Mouse (Mus musculus): ENCODE results near the gene Msi1.

GRCm38 (mm10) chr5:115394836-115395235 is 34.6 kb upstream of the Msi1 start:
- TF ChIP-seq CTCF (IDR thresholded peaks at IDR 0.05; ENCODE audit: low read depth): no peak
- no peak for TF ChIP-seq EP300 (IDR thresholded peaks at IDR 0.05; ENCODE audit: low read depth)
